Mouse (Mus musculus): Measurements from ENCODE around the gene Adamtsl5. TPM values are rescaled to one million over a fixed set of nuclear protein-coding genes. Genes with fewer than 3 reads are reported as not detected.
A peak's percentile ranks its signal among the peaks of the same experiment; 100 is the strongest.

Gene Adamtsl5
- polyA plus RNA-seq, 1 experiment from 2014 or later, result 0.31 TPM

DNA sequence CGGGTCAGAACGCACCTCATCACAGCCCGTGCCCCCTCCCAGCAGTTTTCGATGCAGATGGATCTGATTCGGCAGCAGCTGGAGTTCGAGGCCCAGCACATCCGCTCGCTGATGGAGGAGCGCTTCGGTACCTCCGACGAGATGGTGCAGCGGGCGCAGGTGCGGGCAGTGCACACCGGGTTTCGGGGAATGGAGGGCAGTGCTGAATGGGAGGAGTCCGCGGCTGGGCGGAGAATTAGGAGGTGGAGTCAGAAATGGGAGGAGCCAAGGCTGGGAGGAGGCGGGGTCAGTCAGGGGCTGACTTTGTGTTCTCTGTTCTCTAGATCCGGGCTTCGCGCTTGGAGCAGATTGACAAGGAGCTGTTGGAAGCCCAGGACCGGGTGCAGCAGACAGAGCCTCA is 43.4 kb downstream of the Adamtsl5 start:
- Histone ChIP-seq H3K36me3 (ENCODE audit: control insufficient read depth, insufficient read depth, low read length) (peaks cover 31% of the 10 kb centered on the region), H3K4me1 (ENCODE audit: control insufficient read depth, insufficient read depth, low read length) (peaks cover 32% of the 10 kb centered on the region), H3K27me3 (ENCODE audit: control insufficient read depth, insufficient read depth, low read length) (no peaks in the 10 kb centered on the region; the same call in 1 of the 2 replicates), H3K9ac (ENCODE audit: low read length) (no peak overlapping the region), H3K9me3 (ENCODE audit: control insufficient read depth, low read length) (no peaks in the 10 kb centered on the region), H3K4me2 (no peak overlapping the region), H3K27ac (ENCODE audit: low read depth, low read length) (no peak overlapping the region), H3K4me3 (ENCODE audit: low read depth, low read length) (no peak overlapping the region; the same call in 1 of the 2 replicates)
- no peak for ATAC-seq (ENCODE audit: low FRiP score)
- 26% methylated on average over 25 of the region's 25 CpGs for WGBS
- DNase-seq (ENCODE audit: low spot score, missing footprints), result peak; percentile 88

DNA sequence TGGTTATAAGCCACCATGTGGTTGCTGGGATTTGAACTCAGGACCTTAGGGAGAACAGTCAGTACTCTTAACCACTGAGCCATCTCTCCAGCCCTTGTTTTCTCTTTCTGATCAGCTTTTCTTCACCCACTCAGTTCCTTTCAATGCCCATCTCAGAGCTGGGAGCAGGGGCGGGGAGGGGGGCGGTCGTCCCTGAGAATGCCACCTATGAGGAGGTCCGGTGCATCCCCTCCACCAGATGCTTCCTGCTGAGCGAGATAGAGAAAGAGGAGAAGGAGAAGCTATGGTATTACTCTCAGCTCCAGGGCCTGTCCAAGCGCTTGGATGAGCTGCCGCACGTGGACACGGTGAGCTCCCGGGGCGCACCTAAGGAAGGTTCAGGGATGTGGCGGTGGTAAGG is 43.8 kb downstream of the Adamtsl5 start:
- H3K4me1 ChIP-seq (ENCODE audit: control insufficient read depth, insufficient read depth, low read length), result peaks cover 35% of the 10 kb centered on the region
- H3K27ac ChIP-seq (ENCODE audit: low read depth, low read length), result no peak overlapping the region
- DNase-seq (ENCODE audit: low spot score, missing footprints), result peak; percentile 76
- no peak for ATAC-seq (ENCODE audit: low FRiP score)
- WGBS, result 37% methylated on average over 12 of the region's 12 CpGs
- H3K4me3 ChIP-seq (ENCODE audit: low read depth, low read length), result no peak overlapping the region
- no peak overlapping the region for H3K4me2 ChIP-seq
- H3K27me3 ChIP-seq (ENCODE audit: control insufficient read depth, insufficient read depth, low read length), result no peaks in the 10 kb centered on the region; the same call in 1 of the 2 replicates
- no peak overlapping the region for H3K9ac ChIP-seq (ENCODE audit: low read length)
- H3K9me3 ChIP-seq (ENCODE audit: control insufficient read depth, low read length), result no peaks in the 10 kb centered on the region
- peaks cover 31% of the 10 kb centered on the region for H3K36me3 ChIP-seq (ENCODE audit: control insufficient read depth, insufficient read depth, low read length)

- Histone ChIP-seq H3K9ac (ENCODE audit: low read length) (peak overlapping the region; percentile 90), H3K27me3 (ENCODE audit: control insufficient read depth, insufficient read depth, low read length) (peaks cover 2% of the 10 kb centered on the region; the same call in 1 of the 2 replicates), H3K36me3 (ENCODE audit: control insufficient read depth, insufficient read depth, low read length) (peaks cover 21% of the 10 kb centered on the region), H3K4me1 (ENCODE audit: control insufficient read depth, insufficient read depth, low read length) (peaks cover 48% of the 10 kb centered on the region), H3K27ac (ENCODE audit: low read depth, low read length) (no peak overlapping the region), H3K4me3 (ENCODE audit: low read depth, low read length) (peak overlapping the region; percentile 66), H3K9me3 (ENCODE audit: control insufficient read depth, low read length) (no peaks in the 10 kb centered on the region), H3K4me2 (peak overlapping the region; percentile 65)
- ATAC-seq (ENCODE audit: low FRiP score) (no peak), DNase-seq (ENCODE audit: low spot score, missing footprints) (peak; percentile 90)
- WGBS, result 10% methylated on average over 9 of the region's 9 CpGs
Measured at GRCm38 (mm10) chr10:80302471-80302881, 45.7 kb downstream of the Adamtsl5 start.

DNA sequence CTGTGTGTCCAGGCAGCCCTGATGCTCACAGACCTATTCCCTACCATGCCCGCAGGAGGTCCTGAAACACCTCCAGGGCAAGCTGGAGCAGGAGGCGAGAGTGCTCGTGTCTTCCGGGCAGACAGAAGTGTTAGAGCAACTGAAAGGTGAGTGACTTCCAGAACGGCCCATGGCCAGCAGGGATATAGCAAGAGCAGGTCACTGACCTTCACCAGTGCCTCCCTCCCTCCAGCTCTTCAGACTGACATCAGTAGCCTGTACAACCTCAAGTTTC is 46.2 kb downstream of the Adamtsl5 start:
- no peak for ATAC-seq (ENCODE audit: low FRiP score)
- no peak for DNase-seq (ENCODE audit: low spot score, missing footprints)
- Histone ChIP-seq H3K27me3 (ENCODE audit: control insufficient read depth, insufficient read depth, low read length) (peaks cover 2% of the 10 kb centered on the region; the same call in 1 of the 2 replicates), H3K4me3 (ENCODE audit: low read depth, low read length) (peak overlapping the region; percentile 66), H3K4me1 (ENCODE audit: control insufficient read depth, insufficient read depth, low read length) (peaks cover 52% of the 10 kb centered on the region), H3K36me3 (ENCODE audit: control insufficient read depth, insufficient read depth, low read length) (peaks cover 16% of the 10 kb centered on the region), H3K27ac (ENCODE audit: low read depth, low read length) (0 out of 2 replicates have a peak overlapping the region, but pooled peaks have one; percentile 6), H3K9me3 (ENCODE audit: control insufficient read depth, low read length) (no peaks in the 10 kb centered on the region), H3K4me2 (peak overlapping the region; percentile 65), H3K9ac (ENCODE audit: low read length) (peak overlapping the region; percentile 90)
- 55% methylated on average over 5 of the region's 5 CpGs for WGBS

- Histone ChIP-seq H3K9me3 (ENCODE audit: control insufficient read depth, low read length) (no peaks in the 10 kb centered on the region), H3K4me3 (ENCODE audit: low read depth, low read length) (peak overlapping the region; percentile 66), H3K4me1 (ENCODE audit: control insufficient read depth, insufficient read depth, low read length) (peaks cover 58% of the 10 kb centered on the region), H3K27ac (ENCODE audit: low read depth, low read length) (peak overlapping the region; percentile 87), H3K9ac (ENCODE audit: low read length) (peak overlapping the region; percentile 90), H3K36me3 (ENCODE audit: control insufficient read depth, insufficient read depth, low read length) (peaks cover 11% of the 10 kb centered on the region), H3K4me2 (peak overlapping the region; percentile 65), H3K27me3 (ENCODE audit: control insufficient read depth, insufficient read depth, low read length) (peaks cover 2% of the 10 kb centered on the region; the same call in 1 of the 2 replicates)
- ATAC-seq (ENCODE audit: low FRiP score), result peak; percentile 8; the same call in 1 of the 2 replicates
- 67% methylated on average over 10 of the region's 10 CpGs for WGBS
- peak; percentile 83 for DNase-seq (ENCODE audit: low spot score, missing footprints)
Measured at GRCm38 (mm10) chr10:80301256-80302081, 46.7 kb downstream of the Adamtsl5 start.

DNA sequence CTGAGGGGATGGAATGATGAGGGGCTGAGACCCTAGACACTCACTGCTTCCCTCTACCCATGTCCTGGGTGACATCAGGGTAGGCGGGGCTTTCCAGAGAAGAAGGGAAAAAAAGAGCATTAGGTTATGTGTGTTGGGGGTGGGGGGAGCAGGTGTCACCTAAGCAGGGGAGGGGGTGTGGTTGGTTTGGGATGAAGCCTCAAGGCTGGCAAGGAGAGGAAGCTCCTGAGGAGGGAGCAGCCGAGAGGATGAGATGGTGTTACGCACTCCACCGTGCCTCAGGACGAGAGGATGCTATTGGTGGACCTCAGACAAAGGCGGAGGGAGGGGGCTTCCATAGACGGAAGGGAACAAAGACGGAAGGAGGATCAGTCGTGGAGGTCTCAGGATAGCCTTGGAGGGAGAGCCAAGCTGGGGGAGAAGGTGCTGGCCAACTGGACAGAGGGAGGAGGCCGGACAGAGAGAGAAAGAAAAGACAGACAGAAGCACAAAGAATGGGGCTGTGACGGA is 47.5 kb downstream of the Adamtsl5 start:
- WGBS, result 9% methylated on average over 11 of the region's 11 CpGs

DNA sequence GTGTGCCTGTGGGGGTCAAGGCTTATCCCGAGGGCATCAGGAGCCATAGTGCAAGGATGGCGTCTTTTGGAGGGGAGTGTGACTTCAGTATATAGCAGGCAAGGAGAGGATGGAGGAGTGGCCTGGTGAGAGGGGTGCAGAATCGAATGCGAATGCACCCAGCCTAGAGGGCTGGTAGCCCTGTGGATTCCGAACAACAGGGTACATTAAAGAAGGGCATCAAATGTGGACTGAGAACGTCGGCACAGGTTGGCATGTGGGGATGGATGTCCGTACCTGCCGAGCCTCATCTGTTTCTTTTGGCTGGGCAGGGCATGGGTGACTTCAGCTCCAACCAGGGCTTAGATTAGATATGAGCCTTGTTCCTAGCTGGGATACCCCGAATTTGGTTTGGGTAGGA is 48.4 kb downstream of the Adamtsl5 start:
- Histone ChIP-seq H3K4me1 (ENCODE audit: control insufficient read depth, insufficient read depth, low read length) (peaks cover 71% of the 10 kb centered on the region), H3K36me3 (ENCODE audit: control insufficient read depth, insufficient read depth, low read length) (peaks cover 5% of the 10 kb centered on the region), H3K4me2 (peak overlapping the region; percentile 65), H3K9me3 (ENCODE audit: control insufficient read depth, low read length) (no peaks in the 10 kb centered on the region), H3K9ac (ENCODE audit: low read length) (peak overlapping the region; percentile 90), H3K27me3 (ENCODE audit: control insufficient read depth, insufficient read depth, low read length) (0 out of 2 replicates have a peak, but pooled peaks cover 2% of the 10 kb centered on the region), H3K4me3 (ENCODE audit: low read depth, low read length) (peak overlapping the region; percentile 66), H3K27ac (ENCODE audit: low read depth, low read length) (peak overlapping the region; percentile 87)
- ATAC-seq (ENCODE audit: low FRiP score) (no peak), DNase-seq (ENCODE audit: low spot score, missing footprints) (no peak)
- 56% methylated on average over 10 of the region's 10 CpGs for WGBS

More for the DNA sequence above, 47.5 kb downstream of the Adamtsl5 start:
- Histone ChIP-seq H3K4me2 (peak overlapping the region; percentile 65), H3K9ac (ENCODE audit: low read length) (peak overlapping the region; percentile 90), H3K4me1 (ENCODE audit: control insufficient read depth, insufficient read depth, low read length) (peaks cover 62% of the 10 kb centered on the region), H3K4me3 (ENCODE audit: low read depth, low read length) (peak overlapping the region; percentile 66), H3K36me3 (ENCODE audit: control insufficient read depth, insufficient read depth, low read length) (peaks cover 5% of the 10 kb centered on the region), H3K27me3 (ENCODE audit: control insufficient read depth, insufficient read depth, low read length) (0 out of 2 replicates have a peak, but pooled peaks cover 2% of the 10 kb centered on the region), H3K27ac (ENCODE audit: low read depth, low read length) (peak overlapping the region; percentile 87), H3K9me3 (ENCODE audit: control insufficient read depth, low read length) (no peaks in the 10 kb centered on the region)
- DNase-seq (ENCODE audit: low spot score, missing footprints), result peak; percentile 94
- peak; percentile 70 for ATAC-seq (ENCODE audit: low FRiP score)

- peak overlapping the region; percentile 87 for H3K27ac ChIP-seq (ENCODE audit: low read depth, low read length)
- DNase-seq (ENCODE audit: low spot score, missing footprints), result no peak
Measured at GRCm38 (mm10) chr10:80299301-80299700, 48.9 kb downstream of the Adamtsl5 start.

More at GRCm38 (mm10) chr10:80299301-80299700, 48.9 kb downstream of the Adamtsl5 start:
- peak overlapping the region; percentile 66 for H3K4me3 ChIP-seq (ENCODE audit: low read depth, low read length)
- 3% methylated on average over 15 of the region's 15 CpGs for WGBS
- H3K4me1 ChIP-seq (ENCODE audit: control insufficient read depth, insufficient read depth, low read length), result peaks cover 67% of the 10 kb centered on the region
- H3K4me2 ChIP-seq, result peak overlapping the region; percentile 65
- no peak for ATAC-seq (ENCODE audit: low FRiP score)
- peaks cover 7% of the 10 kb centered on the region for H3K36me3 ChIP-seq (ENCODE audit: control insufficient read depth, insufficient read depth, low read length)
- peak overlapping the region; percentile 90 for H3K9ac ChIP-seq (ENCODE audit: low read length)
- no peaks in the 10 kb centered on the region for H3K9me3 ChIP-seq (ENCODE audit: control insufficient read depth, low read length)
- H3K27me3 ChIP-seq (ENCODE audit: control insufficient read depth, insufficient read depth, low read length), result 0 out of 2 replicates have a peak, but pooled peaks cover 2% of the 10 kb centered on the region

Data from midbrain, embryonic 11.5 days (tissue).